Mouse (Mus musculus): ENCODE data around the gene Il1b. TPM values are rescaled to one million over a fixed set of nuclear protein-coding genes. Genes with fewer than 3 reads are reported as not detected.
A peak's percentile ranks its signal among the peaks of the same experiment; 100 is the strongest.

Gene Il1b
- polyA plus RNA-seq (2015; fragmentation: Nextera tagmentation; extraction: Ambion mirVana) = 0.25 and 0.64 TPM in 2 replicates

- no peak for ATAC-seq (replicated peaks; ENCODE audit: extremely low read depth, insufficient read depth, low FRiP score)
- 80% methylated on average over 3 of the region's 3 CpGs for WGBS
- no peaks in the 10 kb centered on the region for H3K4me1 ChIP-seq (ENCODE audit: control insufficient read depth, insufficient read depth, low read length)
- H3K4me2 ChIP-seq (ENCODE audit: low read depth, low read length) = no peak within 1 kb of the TSS
- H3K27ac ChIP-seq (ENCODE audit: low read length) = no peak within 1 kb of the TSS
- H3K36me3 ChIP-seq (ENCODE audit: control insufficient read depth, insufficient read depth) = no peaks in the 10 kb centered on the region
- no peaks in the 10 kb centered on the region for H3K9me3 ChIP-seq (replicated peaks; ENCODE audit: control insufficient read depth, low read length)
- no peak within 1 kb of the TSS for H3K4me3 ChIP-seq (ENCODE audit: low read length)
- no peaks in the 10 kb centered on the region for H3K27me3 ChIP-seq (ENCODE audit: control insufficient read depth, insufficient read depth, low read length)
- H3K9ac ChIP-seq (ENCODE audit: low read length) = no peak within 1 kb of the TSS
Measured at GRCm38 (mm10) chr2:129371039-129371438, at the start of gene Il1b. Il1b (minus strand) TSS chr2:129371139.

GRCm38 (mm10) chr2:129419361-129419880 is 48.5 kb upstream of the Il1b start:
- Histone ChIP-seq H3K4me3 (ENCODE audit: low read length) (no peak overlapping the region), H3K36me3 (ENCODE audit: control insufficient read depth, insufficient read depth) (no peaks in the 10 kb centered on the region), H3K27ac (ENCODE audit: low read length) (no peak overlapping the region), H3K9me3 (replicated peaks; ENCODE audit: control insufficient read depth, low read length) (peaks cover 4% of the 10 kb centered on the region), H3K4me1 (ENCODE audit: control insufficient read depth, insufficient read depth, low read length) (no peaks in the 10 kb centered on the region), H3K27me3 (ENCODE audit: control insufficient read depth, insufficient read depth, low read length) (no peaks in the 10 kb centered on the region; the same call in 1 of the 2 replicates), H3K9ac (ENCODE audit: low read length) (no peak overlapping the region), H3K4me2 (ENCODE audit: low read depth, low read length) (no peak overlapping the region)
- no peak for ATAC-seq (replicated peaks; ENCODE audit: extremely low read depth, insufficient read depth, low FRiP score)
- WGBS = 76% methylated on average over 3 of the region's 3 CpGs

- Histone ChIP-seq H3K27ac (ENCODE audit: low read length) (no peak overlapping the region), H3K9me3 (replicated peaks; ENCODE audit: control insufficient read depth, low read length) (no peaks in the 10 kb centered on the region), H3K9ac (ENCODE audit: low read length) (no peak overlapping the region), H3K4me2 (ENCODE audit: low read depth, low read length) (no peak overlapping the region), H3K4me1 (ENCODE audit: control insufficient read depth, insufficient read depth, low read length) (no peaks in the 10 kb centered on the region), H3K4me3 (ENCODE audit: low read length) (no peak overlapping the region), H3K27me3 (ENCODE audit: control insufficient read depth, insufficient read depth, low read length) (no peaks in the 10 kb centered on the region; the same call in 1 of the 2 replicates), H3K36me3 (ENCODE audit: control insufficient read depth, insufficient read depth) (no peaks in the 10 kb centered on the region)
- no peak for ATAC-seq (replicated peaks; ENCODE audit: extremely low read depth, insufficient read depth, low FRiP score)
- 78% methylated on average over 3 of the region's 3 CpGs for WGBS
Measured at GRCm38 (mm10) chr2:129414593-129414992, 43.7 kb upstream of the Il1b start.

DNA sequence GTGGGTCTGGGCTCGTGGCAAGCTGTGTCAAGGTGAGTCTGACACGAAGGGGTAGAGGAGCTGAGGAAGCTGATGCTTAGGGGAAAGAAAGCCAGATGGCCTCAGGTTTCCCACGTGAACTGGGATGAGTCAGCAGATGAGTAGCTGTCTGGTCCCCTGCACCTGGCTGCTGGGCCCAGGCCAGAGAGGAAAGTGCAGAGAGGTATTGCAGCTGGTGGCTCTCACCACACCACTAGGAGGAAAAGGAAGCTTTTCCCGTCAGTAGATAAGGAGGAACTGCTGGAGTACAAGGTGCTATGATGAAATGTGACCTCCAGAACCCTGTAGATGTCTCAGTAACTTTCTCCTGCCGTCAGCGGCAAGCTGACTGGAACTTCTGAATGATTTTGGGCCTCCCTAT is 42.5 kb upstream of the Il1b start:
- ATAC-seq (replicated peaks; ENCODE audit: extremely low read depth, insufficient read depth, low FRiP score) = no peak
- Histone ChIP-seq H3K27ac (ENCODE audit: low read length) (no peak overlapping the region), H3K4me2 (ENCODE audit: low read depth, low read length) (no peak overlapping the region), H3K9ac (ENCODE audit: low read length) (no peak overlapping the region), H3K36me3 (ENCODE audit: control insufficient read depth, insufficient read depth) (no peaks in the 10 kb centered on the region), H3K27me3 (ENCODE audit: control insufficient read depth, insufficient read depth, low read length) (no peaks in the 10 kb centered on the region; the same call in 1 of the 2 replicates), H3K9me3 (replicated peaks; ENCODE audit: control insufficient read depth, low read length) (no peaks in the 10 kb centered on the region), H3K4me1 (ENCODE audit: control insufficient read depth, insufficient read depth, low read length) (no peaks in the 10 kb centered on the region), H3K4me3 (ENCODE audit: low read length) (no peak overlapping the region)
- 36% methylated on average over 6 of the region's 6 CpGs for WGBS

DNA sequence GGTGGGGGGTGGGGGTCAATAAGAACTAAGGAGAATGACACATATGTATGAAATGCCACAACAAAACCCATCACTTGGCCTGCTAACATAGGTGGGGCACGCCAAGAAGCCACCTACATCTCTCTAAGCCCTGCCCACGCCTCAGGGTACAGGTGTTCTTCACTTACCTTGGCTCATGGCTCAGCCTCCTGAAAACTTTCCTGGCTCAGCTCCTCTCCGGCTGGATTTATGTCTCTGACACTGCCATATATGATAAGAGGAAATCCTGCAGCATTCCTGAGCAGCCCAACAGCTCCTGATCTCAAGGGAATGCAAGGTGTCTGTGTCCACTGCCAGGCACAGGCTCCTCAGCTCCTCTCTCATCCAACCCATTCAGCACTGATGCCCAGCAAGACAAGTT is 40.7 kb upstream of the Il1b start:
- no peak overlapping the region for H3K27ac ChIP-seq (ENCODE audit: low read length)
- WGBS = 53% methylated on average over 3 of the region's 3 CpGs
- H3K9ac ChIP-seq (ENCODE audit: low read length) = no peak overlapping the region
- no peaks in the 10 kb centered on the region for H3K4me1 ChIP-seq (ENCODE audit: control insufficient read depth, insufficient read depth, low read length)
- H3K36me3 ChIP-seq (ENCODE audit: control insufficient read depth, insufficient read depth) = no peaks in the 10 kb centered on the region
- no peak overlapping the region for H3K4me2 ChIP-seq (ENCODE audit: low read depth, low read length)
- ATAC-seq (replicated peaks; ENCODE audit: extremely low read depth, insufficient read depth, low FRiP score) = no peak
- no peak overlapping the region for H3K4me3 ChIP-seq (ENCODE audit: low read length)
- H3K27me3 ChIP-seq (ENCODE audit: control insufficient read depth, insufficient read depth, low read length) = no peaks in the 10 kb centered on the region; the same call in 1 of the 2 replicates
- no peaks in the 10 kb centered on the region for H3K9me3 ChIP-seq (replicated peaks; ENCODE audit: control insufficient read depth, low read length)

DNA sequence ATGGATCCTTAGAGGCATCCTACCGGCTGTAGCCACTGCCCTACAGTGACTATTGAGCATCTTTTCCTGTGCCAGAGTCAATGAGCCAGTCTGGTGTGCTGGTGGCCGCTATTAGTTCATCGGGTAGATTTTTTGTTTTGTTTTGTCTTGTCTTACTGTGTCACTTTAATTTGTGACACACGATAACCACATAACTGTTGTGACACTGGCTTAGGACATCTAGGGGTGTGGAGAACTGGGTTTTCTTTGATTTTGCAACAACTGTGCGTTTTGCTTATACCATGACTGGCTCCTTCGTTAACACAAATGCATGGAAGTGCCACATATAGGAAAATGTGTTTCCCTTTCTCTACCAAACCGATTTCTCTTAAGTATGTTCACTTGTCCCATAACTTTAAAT is 39.4 kb upstream of the Il1b start:
- no peaks in the 10 kb centered on the region for H3K9me3 ChIP-seq (replicated peaks; ENCODE audit: control insufficient read depth, low read length)
- WGBS = 84% methylated on average over 7 of the region's 7 CpGs
- H3K36me3 ChIP-seq (ENCODE audit: control insufficient read depth, insufficient read depth) = no peaks in the 10 kb centered on the region
- no peak overlapping the region for H3K4me2 ChIP-seq (ENCODE audit: low read depth, low read length)
- no peak overlapping the region for H3K4me3 ChIP-seq (ENCODE audit: low read length)
- ATAC-seq (replicated peaks; ENCODE audit: extremely low read depth, insufficient read depth, low FRiP score) = no peak
- no peaks in the 10 kb centered on the region; the same call in 1 of the 2 replicates for H3K27me3 ChIP-seq (ENCODE audit: control insufficient read depth, insufficient read depth, low read length)
- H3K4me1 ChIP-seq (ENCODE audit: control insufficient read depth, insufficient read depth, low read length) = no peaks in the 10 kb centered on the region
- no peak overlapping the region for H3K9ac ChIP-seq (ENCODE audit: low read length)
- H3K27ac ChIP-seq (ENCODE audit: low read length) = no peak overlapping the region

GRCm38 (mm10) chr2:129408476-129408875 is 37.5 kb upstream of the Il1b start:
- H3K4me1 ChIP-seq (ENCODE audit: control insufficient read depth, insufficient read depth, low read length) = no peaks in the 10 kb centered on the region
- no peaks in the 10 kb centered on the region for H3K36me3 ChIP-seq (ENCODE audit: control insufficient read depth, insufficient read depth)
- WGBS = 12% methylated on average over 18 of the region's 18 CpGs
- no peak overlapping the region for H3K4me3 ChIP-seq (ENCODE audit: low read length)
- no peaks in the 10 kb centered on the region for H3K9me3 ChIP-seq (replicated peaks; ENCODE audit: control insufficient read depth, low read length)
- no peak overlapping the region for H3K27ac ChIP-seq (ENCODE audit: low read length)
- no peak overlapping the region for H3K9ac ChIP-seq (ENCODE audit: low read length)
- no peaks in the 10 kb centered on the region for H3K27me3 ChIP-seq (ENCODE audit: control insufficient read depth, insufficient read depth, low read length)
- ATAC-seq (replicated peaks; ENCODE audit: extremely low read depth, insufficient read depth, low FRiP score) = peak; percentile 63; the same call in 1 of the 2 replicates
- peak overlapping the region; percentile 31; the same call in 1 of the 2 replicates for H3K4me2 ChIP-seq (ENCODE audit: low read depth, low read length)

DNA sequence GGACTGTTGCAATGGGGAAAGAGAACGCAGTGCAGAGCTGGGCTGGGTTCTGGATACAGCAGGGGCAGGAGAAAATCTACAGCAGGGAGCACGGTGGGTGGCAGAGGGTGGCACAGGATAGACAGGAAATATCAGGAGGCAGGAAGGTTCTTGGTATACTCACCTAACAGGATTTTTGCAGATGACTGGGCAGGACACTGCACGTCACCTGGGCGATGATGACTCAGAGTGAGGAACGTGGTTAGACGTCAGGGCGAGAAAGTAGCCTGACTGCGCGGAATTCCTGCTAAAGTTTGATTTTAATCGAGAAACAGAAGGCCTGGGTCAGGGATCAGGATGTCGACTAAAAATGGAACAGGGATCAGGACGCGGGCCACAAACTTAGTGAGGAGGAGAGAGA is 36.7 kb upstream of the Il1b start:
- Histone ChIP-seq H3K27ac (ENCODE audit: low read length) (no peak overlapping the region), H3K9me3 (replicated peaks; ENCODE audit: control insufficient read depth, low read length) (no peaks in the 10 kb centered on the region), H3K9ac (ENCODE audit: low read length) (no peak overlapping the region), H3K4me1 (ENCODE audit: control insufficient read depth, insufficient read depth, low read length) (no peaks in the 10 kb centered on the region), H3K27me3 (ENCODE audit: control insufficient read depth, insufficient read depth, low read length) (no peaks in the 10 kb centered on the region), H3K4me3 (ENCODE audit: low read length) (no peak overlapping the region), H3K4me2 (ENCODE audit: low read depth, low read length) (no peak overlapping the region), H3K36me3 (ENCODE audit: control insufficient read depth, insufficient read depth) (no peaks in the 10 kb centered on the region)
- 91% methylated on average over 13 of the region's 13 CpGs for WGBS
- ATAC-seq (replicated peaks; ENCODE audit: extremely low read depth, insufficient read depth, low FRiP score) = no peak

DNA sequence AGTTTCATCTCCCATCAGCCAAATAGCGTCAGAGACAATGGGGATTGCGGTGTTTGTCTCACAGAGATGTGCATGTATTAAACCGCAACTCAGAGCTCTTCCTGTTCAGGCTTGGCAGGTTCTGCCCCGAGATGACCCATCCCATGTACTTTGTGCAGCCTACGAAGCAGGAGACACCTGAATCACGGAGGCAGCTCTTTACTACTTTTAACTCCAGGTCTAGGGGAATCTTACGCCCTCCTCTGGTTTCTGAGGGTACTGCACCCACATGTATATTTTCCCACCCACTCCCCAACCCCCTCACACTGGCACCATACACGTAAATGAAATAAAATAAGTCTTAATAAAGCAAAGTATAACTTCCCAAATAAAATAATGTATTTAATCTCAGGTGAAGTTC is 35.6 kb upstream of the Il1b start:
- Histone ChIP-seq H3K9me3 (replicated peaks; ENCODE audit: control insufficient read depth, low read length) (no peaks in the 10 kb centered on the region), H3K9ac (ENCODE audit: low read length) (no peak overlapping the region), H3K4me2 (ENCODE audit: low read depth, low read length) (no peak overlapping the region), H3K36me3 (ENCODE audit: control insufficient read depth, insufficient read depth) (no peaks in the 10 kb centered on the region), H3K4me3 (ENCODE audit: low read length) (no peak overlapping the region), H3K27me3 (ENCODE audit: control insufficient read depth, insufficient read depth, low read length) (no peaks in the 10 kb centered on the region), H3K27ac (ENCODE audit: low read length) (no peak overlapping the region), H3K4me1 (ENCODE audit: control insufficient read depth, insufficient read depth, low read length) (no peaks in the 10 kb centered on the region)
- WGBS = 87% methylated on average over 8 of the region's 8 CpGs
- no peak for ATAC-seq (replicated peaks; ENCODE audit: extremely low read depth, insufficient read depth, low FRiP score)
